Mouse (Mus musculus) heart, embryonic 15.5 days (tissue): ENCODE data around the gene Kif21a. TPM values are rescaled to one million over a fixed set of nuclear protein-coding genes. Genes with fewer than 3 reads are reported as not detected.

Experiments used
- ATAC-seq: fragments of 200-750 bp; cut with Nextera tagmentation; replicated peaks from 2 replicates; pipeline ENCODE4 v1.8.0; 2017; ENCODE audit warnings: low read depth, moderate TSS enrichment; ENCODE audit not compliant: insufficient number of reproducible peaks, insufficient read depth, low FRiP score
- H3K27ac ChIP-seq: fragments of 300-500 bp; sonication (generic); 2 replicates; pipeline ENCODE4 v1.5.1; 2015; ENCODE audit warnings: mild to moderate bottlenecking, inconsistent platforms
- H3K27me3 ChIP-seq: fragments of 300-500 bp; sonication (generic); 2 replicates; pipeline ENCODE4 v1.6.1; 2015; ENCODE audit warnings: inconsistent platforms
- H3K36me3 ChIP-seq: fragments of 300-500 bp; sonication (generic); 2 replicates; pipeline ENCODE4 v1.6.1; 2015; ENCODE audit warnings: mild to moderate bottlenecking, inconsistent platforms
- H3K4me1 ChIP-seq: fragments of 300-500 bp; sonication (generic); replicated peaks from 2 replicates; pipeline ENCODE4 v1.6.1; 2015; ENCODE audit warnings: inconsistent platforms
- H3K4me2 ChIP-seq: fragments of 300-500 bp; sonication (generic); 2 replicates; pipeline ENCODE4 v1.6.1; 2015; ENCODE audit warnings: inconsistent platforms, mild to moderate bottlenecking, moderate library complexity
- H3K4me3 ChIP-seq: fragments of 300-500 bp; sonication (generic); 2 replicates; pipeline ENCODE4 v1.5.1; 2015; ENCODE audit warnings: mild to moderate bottlenecking, inconsistent platforms
- H3K9ac ChIP-seq: fragments of 300-500 bp; sonication (generic); 2 replicates; pipeline ENCODE4 v1.6.1; 2015; ENCODE audit warnings: mild to moderate bottlenecking, inconsistent platforms
- H3K9me3 ChIP-seq: fragments of 300-500 bp; sonication (generic); replicated peaks from 2 replicates; pipeline ENCODE4 v1.6.1; 2016; ENCODE audit warnings: inconsistent platforms
- WGBS: fragments of 180-500 bp; shearing (Covaris S2); methylation state at CpG from one replicate; pipeline ENCODE4 v1.1.7; 2015; ENCODE audit warnings: mixed read lengths; 5-methylcytosine and 5-hydroxymethylcytosine counted together
- polyA plus RNA-seq: library from polyadenylated mRNA; unstranded; fragments of >200 nt; fragmentation: Nextera tagmentation; extraction: Ambion mirVana; gene quantifications from 2 replicates; pipeline ENCODE4 v1.2.1, GENCODE M21; 2015

Gene Kif21a
- polyA plus RNA-seq, 1 experiment from 2014 or later = 4.1 TPM

- H3K4me3 ChIP-seq = no peak overlapping the region
- no peak overlapping the region for H3K9ac ChIP-seq
- ATAC-seq = no peak
- H3K27me3 ChIP-seq = no peaks in the 10 kb centered on the region
- H3K4me1 ChIP-seq = no peaks in the 10 kb centered on the region
- H3K4me2 ChIP-seq = no peak overlapping the region
- H3K9me3 ChIP-seq = no peaks in the 10 kb centered on the region
- WGBS = 66% methylated on average over 23 of the region's 23 CpGs
- no peak overlapping the region for H3K27ac ChIP-seq
- no peaks in the 10 kb centered on the region for H3K36me3 ChIP-seq
These were observed 32.2 kb downstream of the Kif21a start for GRCm38 (mm10) chr15:91017261-91018160.

DNA sequence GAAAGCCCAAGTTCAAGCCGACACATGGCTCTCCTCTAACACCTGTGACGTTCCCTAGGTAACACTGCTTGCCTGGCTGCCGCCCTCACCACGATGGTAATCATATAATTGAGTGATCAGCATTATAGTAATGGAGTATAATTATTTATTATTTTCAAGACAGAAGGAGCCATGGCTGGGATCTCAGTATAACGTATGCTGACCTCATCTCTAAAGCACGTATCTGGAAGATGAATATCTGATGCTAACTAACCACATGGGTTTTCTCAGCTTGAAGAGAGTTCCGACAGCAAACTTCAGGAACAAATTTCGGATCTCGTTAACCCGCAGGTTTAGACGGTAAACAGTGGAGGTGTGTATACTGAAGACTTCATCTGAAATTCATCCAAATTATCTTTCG, 33.4 kb downstream of the Kif21a start:
- no peaks in the 10 kb centered on the region for H3K36me3 ChIP-seq
- ATAC-seq = no peak
- no peak overlapping the region for H3K9ac ChIP-seq
- WGBS = 87% methylated on average over 12 of the region's 12 CpGs
- H3K4me1 ChIP-seq = no peaks in the 10 kb centered on the region
- no peaks in the 10 kb centered on the region for H3K9me3 ChIP-seq
- no peak overlapping the region for H3K4me3 ChIP-seq
- H3K4me2 ChIP-seq = no peak overlapping the region
- no peaks in the 10 kb centered on the region for H3K27me3 ChIP-seq
- H3K27ac ChIP-seq = no peak overlapping the region

DNA sequence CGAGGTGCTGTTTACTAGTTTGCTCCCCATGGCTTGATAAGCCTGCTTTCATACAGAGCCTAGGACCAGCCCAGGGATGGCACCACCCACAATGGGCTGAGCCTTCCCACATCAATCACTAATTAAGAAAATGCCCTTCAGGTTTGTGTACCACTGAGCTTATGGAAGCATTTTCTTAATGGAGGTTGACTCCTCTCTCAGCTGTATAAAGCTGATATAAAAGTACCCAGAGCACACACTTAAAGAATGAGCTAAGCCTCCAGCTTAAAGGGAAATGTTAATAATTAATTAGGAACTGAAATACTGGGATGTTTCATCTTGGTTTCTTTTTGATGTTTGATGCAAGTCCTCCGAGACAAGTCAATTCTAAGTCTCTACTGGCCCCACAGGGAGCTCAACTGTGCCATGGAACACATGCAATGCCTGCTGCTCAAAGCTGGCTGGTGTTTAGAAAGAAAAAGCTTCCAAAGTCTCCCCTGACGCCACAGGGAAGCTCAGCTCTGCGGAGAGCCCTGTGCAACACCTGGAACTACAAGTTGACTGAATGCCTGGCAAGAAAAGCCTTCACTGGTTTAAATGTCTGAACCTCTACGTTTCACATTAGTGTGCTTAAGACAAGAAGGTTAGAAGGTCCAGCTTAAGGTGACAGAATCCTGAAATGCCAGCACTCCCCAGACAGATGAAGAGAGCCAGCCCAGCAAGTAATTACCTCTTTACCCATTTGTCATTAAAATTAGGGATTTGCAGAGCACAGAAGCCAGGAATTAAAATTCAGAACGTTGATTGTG, 36.8 kb downstream of the Kif21a start:
- no peak for ATAC-seq
- H3K9ac ChIP-seq = no peak overlapping the region

DNA sequence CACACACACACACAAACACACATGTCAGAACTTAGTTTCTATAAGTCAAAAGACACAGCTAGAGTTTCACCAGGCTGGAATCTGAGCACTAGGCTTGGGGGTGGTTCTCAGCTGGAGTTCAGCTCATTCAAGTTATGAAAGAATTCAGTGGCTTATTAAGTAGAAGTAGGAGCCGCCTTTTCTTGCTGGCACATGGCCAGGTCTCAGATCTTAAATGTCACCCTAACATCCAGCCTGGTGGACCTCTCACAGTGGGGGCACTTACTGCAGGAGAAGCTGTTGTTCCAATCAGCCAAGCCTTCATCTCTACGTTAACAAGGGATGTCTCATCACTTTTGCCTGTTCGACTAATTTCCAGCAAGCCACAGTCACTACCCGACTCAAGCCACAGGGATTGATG, 39.5 kb downstream of the Kif21a start:
- no peak overlapping the region for H3K4me2 ChIP-seq
- H3K27ac ChIP-seq = no peak overlapping the region
- no peaks in the 10 kb centered on the region for H3K27me3 ChIP-seq
- H3K9me3 ChIP-seq = no peaks in the 10 kb centered on the region
- no peaks in the 10 kb centered on the region for H3K36me3 ChIP-seq
- no peak overlapping the region for H3K9ac ChIP-seq
- H3K4me3 ChIP-seq = no peak overlapping the region
- 61% methylated on average over 4 of the region's 4 CpGs for WGBS
- no peak for ATAC-seq
- no peaks in the 10 kb centered on the region for H3K4me1 ChIP-seq

More for the DNA sequence above, 36.8 kb downstream of the Kif21a start:
- Histone ChIP-seq H3K36me3 (no peaks in the 10 kb centered on the region), H3K9me3 (no peaks in the 10 kb centered on the region), H3K4me3 (no peak overlapping the region), H3K27me3 (no peaks in the 10 kb centered on the region), H3K4me2 (no peak overlapping the region), H3K4me1 (no peaks in the 10 kb centered on the region), H3K27ac (no peak overlapping the region)
- WGBS = 35% methylated on average over 6 of the region's 6 CpGs

- Histone ChIP-seq H3K27ac (no peak overlapping the region), H3K36me3 (no peaks in the 10 kb centered on the region), H3K4me1 (no peaks in the 10 kb centered on the region), H3K4me3 (no peak overlapping the region), H3K4me2 (no peak overlapping the region), H3K9ac (no peak overlapping the region), H3K27me3 (no peaks in the 10 kb centered on the region), H3K9me3 (no peaks in the 10 kb centered on the region)
- WGBS = 85% methylated on average over 13 of the region's 13 CpGs
- ATAC-seq = no peak
These were observed 42.5 kb downstream of the Kif21a start for GRCm38 (mm10) chr15:91007123-91007830.

GRCm38 (mm10) chr15:91004726-91005125, 45.0 kb downstream of the Kif21a start:
- no peak overlapping the region for H3K9ac ChIP-seq
- 85% methylated on average over 7 of the region's 7 CpGs for WGBS
- no peaks in the 10 kb centered on the region for H3K9me3 ChIP-seq
- H3K4me3 ChIP-seq = no peak overlapping the region
- no peaks in the 10 kb centered on the region for H3K4me1 ChIP-seq
- H3K27ac ChIP-seq = no peak overlapping the region
- H3K36me3 ChIP-seq = no peaks in the 10 kb centered on the region
- H3K4me2 ChIP-seq = no peak overlapping the region
- no peak for ATAC-seq
- no peaks in the 10 kb centered on the region for H3K27me3 ChIP-seq

- H3K9ac ChIP-seq = no peak overlapping the region
- H3K9me3 ChIP-seq = no peaks in the 10 kb centered on the region
- no peak for ATAC-seq
- no peaks in the 10 kb centered on the region for H3K27me3 ChIP-seq
- no peak overlapping the region for H3K4me3 ChIP-seq
- H3K27ac ChIP-seq = no peak overlapping the region
- H3K4me1 ChIP-seq = no peaks in the 10 kb centered on the region
- no peaks in the 10 kb centered on the region for H3K36me3 ChIP-seq
- 87% methylated on average over 10 of the region's 10 CpGs for WGBS
- H3K4me2 ChIP-seq = no peak overlapping the region
These were observed 48.6 kb downstream of the Kif21a start for GRCm38 (mm10) chr15:91001037-91001616.

DNA sequence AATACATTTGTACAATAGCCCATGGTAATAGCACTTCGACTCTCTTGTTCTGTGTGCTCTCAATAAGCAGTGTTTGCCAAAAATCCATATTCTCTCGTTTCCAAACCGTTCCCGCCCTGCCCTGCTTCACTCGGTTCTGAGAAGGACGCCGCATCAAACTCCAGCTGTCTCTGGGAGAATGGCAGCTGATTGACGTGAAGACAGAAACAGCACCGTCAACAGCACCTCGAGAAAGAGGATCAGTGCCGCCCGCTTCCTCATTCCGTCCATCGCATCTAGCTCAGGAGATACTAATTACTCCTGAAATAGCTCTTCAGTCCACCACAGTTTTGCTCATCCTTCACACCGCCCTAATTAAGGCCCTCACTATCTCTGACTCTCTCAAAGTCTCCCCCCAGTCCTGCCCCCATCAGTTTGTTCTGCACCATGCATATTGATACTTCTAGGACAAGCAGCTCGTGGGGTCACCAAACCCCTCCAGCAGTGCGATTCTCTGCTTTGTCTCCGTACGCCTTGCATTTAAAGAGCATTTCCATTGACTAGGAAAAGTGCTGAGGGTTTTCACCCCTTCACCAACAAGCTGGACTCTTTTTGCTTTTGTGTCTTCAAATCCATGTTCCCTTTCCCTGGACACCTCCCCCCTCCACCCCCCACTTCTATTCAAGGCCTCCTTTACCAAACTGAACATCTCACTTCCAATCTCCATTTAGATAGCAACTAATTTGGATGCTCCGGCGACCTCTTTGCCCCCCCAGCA, 49.3 kb downstream of the Kif21a start:
- no peak overlapping the region for H3K4me2 ChIP-seq
- no peaks in the 10 kb centered on the region for H3K4me1 ChIP-seq
- H3K27ac ChIP-seq = no peak overlapping the region
- H3K4me3 ChIP-seq = no peak overlapping the region
- no peaks in the 10 kb centered on the region for H3K9me3 ChIP-seq
- H3K27me3 ChIP-seq = no peaks in the 10 kb centered on the region
- H3K36me3 ChIP-seq = no peaks in the 10 kb centered on the region
- ATAC-seq = no peak
- no peak overlapping the region for H3K9ac ChIP-seq
- WGBS = 70% methylated on average over 21 of the region's 21 CpGs

GRCm38 (mm10) chr15:90992871-90993270, 56.9 kb downstream of the Kif21a start:
- WGBS = 53% methylated on average over 2 of the region's 2 CpGs
- Histone ChIP-seq H3K4me2 (no peak overlapping the region), H3K4me1 (peaks cover 11% of the 10 kb centered on the region), H3K27me3 (no peaks in the 10 kb centered on the region), H3K9me3 (no peaks in the 10 kb centered on the region), H3K27ac (no peak overlapping the region), H3K9ac (no peak overlapping the region), H3K4me3 (no peak overlapping the region), H3K36me3 (no peaks in the 10 kb centered on the region)
- no peak for ATAC-seq

DNA sequence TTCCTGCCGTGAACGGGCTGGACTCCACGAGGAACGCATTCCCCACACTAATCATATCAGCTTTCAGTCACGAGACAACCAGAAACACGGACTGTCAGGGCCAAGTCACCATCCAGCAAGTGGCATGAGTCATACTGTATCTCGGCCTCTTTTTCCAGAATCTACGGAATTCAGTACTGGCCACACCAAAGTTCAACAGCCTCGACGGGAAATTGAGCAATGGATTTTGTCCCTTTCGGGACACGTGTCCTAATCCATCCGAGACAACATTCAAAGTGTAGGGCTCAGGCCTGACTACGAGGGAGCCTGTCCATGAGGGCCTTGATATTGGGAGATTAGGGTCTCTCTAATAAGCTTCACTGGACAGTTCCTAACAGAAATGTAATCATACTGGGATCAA, 57.4 kb downstream of the Kif21a start:
- Histone ChIP-seq H3K4me1 (peaks cover 13% of the 10 kb centered on the region), H3K9me3 (no peaks in the 10 kb centered on the region), H3K9ac (no peak overlapping the region), H3K27me3 (no peaks in the 10 kb centered on the region), H3K4me3 (no peak overlapping the region), H3K36me3 (no peaks in the 10 kb centered on the region), H3K27ac (no peak overlapping the region), H3K4me2 (no peak overlapping the region)
- no peak for ATAC-seq
- 55% methylated on average over 14 of the region's 14 CpGs for WGBS
